Mouse (Mus musculus) testis, postnatal 14 days (tissue): ENCODE results near the gene Las1l.
"Not testable (repeated sequence)": the region's sequence is repeated elsewhere in the genome, so short reads cannot be mapped to it uniquely, and the experiment has no call there.

Experiments
- DNase-seq: peaks from one replicate; pipeline ENCODE4 v3.0.0; 2021; ENCODE audit warnings: low spot score

Las1l gene

DNA sequence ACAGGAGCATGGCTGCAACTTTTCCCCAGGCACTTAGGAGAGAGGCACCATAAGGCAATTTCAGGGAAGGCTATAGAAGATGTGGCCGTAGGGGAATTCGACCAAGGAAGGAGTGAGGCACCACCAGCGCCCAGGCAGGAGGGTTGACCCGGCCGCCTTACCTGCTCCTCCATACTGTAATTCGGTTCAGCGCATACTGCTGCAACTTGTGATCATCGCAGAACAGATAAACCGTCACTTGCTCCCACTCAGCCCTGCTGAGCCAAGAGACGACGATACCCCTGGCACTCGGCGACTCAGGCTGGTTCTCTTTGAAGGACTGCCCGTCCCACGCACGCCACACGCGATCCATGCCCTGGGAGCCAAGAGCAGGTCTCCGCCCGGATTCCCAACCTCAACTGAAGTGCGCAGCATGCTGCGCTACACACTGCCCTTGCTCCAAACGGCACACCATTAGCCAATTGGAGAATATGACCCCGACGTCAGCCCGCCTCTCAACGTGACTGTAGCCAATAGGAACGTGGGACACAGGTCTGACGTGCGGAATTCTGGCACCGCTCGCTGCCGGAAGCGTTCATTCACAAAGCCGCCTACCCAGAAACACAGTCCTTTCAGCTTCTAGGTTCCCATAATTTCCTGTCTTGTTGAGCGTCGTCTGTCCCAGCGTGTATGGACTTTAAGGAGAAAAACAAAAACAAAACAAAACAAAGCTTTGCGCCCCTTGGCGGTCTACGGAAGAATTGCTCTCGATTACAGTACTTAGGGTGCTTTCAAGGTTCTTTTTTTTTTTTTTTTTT, at the start of gene Las1l:
Gene Las1l, minus strand, starts transcription at position 466 of the 797 bp plus-strand sequence.
- DNase-seq, result peak; percentile 92

DNA sequence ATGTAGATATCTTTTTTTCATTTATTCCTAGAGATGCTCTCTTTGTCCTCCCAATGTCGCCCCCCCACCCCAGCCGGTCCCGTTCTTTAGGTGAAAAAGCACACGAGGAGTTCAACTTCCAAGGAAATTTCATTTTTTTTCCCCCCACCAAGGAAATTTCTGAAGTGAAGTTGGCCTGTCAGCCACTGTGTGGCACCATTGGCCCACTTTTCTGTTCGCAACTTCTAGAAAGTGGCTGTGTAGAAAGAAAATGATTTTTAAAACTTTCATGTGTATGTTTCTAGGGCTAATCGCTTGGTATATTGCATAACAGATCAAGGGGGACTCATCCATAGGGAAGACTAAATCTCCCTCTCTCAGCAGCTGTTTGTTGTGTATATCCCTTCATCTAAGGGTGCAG, 49.6 kb upstream of the Las1l start:
- no peak for DNase-seq

DNA sequence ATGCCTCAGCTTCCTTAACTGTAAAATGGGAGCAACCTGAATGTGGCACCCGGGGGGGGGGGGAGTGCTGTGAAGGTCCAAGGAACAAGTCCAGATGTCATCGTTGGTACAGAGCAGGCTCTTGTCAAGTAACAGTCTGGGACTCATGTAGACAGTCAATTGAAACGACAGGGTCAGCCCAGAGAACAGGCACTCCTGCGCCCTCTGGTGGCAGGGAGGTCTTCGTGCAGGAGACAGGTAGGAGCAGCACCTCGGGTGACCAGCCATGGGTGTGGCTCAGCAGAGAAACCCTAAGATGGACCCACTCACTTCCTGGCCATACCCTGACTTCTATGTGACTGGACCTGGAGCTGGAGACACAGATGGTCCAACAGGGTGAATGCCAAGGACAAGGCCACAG, 42.8 kb upstream of the Las1l start:
- peak; percentile 12 for DNase-seq

DNA sequence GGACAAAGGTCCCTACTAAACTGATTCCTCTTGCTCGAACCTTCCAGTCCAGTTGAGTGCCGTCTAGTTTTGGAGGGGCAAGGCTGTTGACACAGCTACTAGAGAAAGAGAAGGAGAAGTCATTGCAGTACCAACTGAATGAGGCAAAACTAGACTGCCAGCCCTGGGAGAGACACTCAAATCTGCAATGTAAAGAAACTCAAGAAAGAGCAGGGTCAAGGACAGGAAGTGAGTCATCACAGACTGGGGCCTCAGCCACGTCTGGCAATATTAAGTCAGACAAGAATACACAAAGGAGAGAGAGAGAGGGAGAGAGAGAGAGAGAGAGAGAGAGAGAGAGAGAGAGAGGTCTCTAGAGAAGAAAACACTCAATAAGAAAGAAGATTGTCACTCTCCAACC, 36.4 kb upstream of the Las1l start:
- DNase-seq, result no peak

DNA sequence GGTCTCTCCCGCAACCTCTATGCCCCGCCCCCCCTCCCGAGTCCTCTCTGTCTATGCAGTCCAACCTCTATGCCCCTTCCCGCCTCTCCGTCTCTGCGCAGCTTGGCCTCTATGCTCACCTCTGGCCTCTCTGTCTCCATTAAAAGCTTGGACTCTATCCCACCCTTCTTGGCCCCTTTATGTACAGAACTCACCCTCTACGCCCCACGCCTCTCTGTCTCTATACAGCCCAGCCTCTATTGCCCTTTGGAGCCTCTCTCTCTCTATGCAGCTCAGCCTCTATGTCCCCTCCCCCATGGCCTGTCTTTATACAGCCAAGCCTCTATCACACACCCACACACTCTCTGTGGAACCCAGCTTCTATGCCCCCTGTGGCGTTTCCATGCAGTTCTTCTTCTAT, 13.2 kb upstream of the Las1l start:
- no peak for DNase-seq

DNA sequence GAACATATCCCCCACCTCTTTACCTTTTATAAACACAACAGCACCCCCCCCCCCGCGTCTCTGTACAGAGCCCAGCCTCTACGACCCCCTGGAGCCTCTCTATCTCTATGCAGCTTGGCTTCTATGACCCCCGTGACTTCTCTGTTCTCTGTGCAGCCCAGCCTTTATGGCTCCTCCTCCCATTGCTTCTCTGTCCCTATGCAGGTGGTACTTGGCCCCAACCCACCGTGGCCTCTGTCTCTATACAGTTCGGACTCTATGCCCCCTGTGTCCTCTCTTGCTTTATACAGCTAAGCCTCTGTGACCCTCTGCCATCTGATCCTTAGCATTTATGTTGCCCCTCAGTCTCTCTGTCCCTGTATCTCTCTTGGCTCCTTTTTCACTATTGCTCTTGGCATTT, 12.4 kb upstream of the Las1l start:
- DNase-seq, result no peak

DNA sequence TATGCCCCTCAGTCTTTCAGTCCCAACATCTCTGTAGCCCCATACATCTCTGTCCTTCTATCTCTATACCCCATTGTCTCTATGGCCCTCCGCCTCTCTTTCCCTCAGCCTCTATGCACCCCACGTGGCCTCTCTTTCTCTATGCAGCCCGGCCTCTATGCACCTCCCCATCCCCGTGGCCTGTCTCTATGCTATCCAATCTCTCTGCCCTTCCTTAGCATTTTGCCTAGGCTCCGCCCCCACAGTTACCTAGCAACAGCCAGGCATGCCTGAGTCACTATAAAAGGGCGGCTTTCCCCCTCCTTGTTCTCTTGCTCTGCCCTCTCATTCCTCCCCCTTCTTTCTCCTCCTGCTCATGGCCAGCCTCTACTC, 11.8 kb upstream of the Las1l start:
- peak; percentile 87 for DNase-seq

DNA sequence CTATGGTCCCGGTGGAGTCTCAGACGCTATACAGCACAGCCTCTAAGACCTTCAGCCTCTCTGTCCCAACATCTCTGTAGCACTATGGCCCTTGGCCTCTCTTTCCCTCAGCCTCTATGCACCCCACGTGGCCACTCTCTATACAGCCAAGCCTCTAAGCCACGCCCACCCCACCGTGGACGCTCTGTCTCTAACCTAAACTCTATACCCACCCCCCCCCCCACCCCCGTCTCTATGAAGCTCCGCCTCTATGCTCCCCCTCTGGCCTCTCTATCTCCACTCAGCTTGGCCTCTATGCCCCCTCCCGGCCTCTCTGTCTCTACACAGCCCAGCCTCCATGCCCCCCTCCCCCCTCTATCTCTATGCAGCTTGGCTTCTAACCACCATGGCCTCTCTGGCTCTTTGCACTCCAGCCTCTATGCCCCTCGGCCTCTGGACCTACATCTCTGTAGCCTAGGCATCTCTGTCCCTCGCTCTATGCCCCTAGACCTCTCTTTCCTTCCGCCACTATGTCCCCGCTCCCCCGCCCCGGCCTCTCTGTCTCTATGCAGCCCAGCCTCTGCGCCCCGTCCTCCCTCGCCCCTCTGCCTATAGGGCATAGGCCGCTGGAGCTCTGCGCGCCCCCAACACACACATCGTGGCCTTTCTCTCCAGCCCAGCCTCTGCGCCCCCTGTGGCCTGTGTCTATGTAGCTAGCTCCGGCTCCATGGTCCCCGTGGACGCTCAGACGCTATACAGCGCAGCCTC, 11.3 kb upstream of the Las1l start:
- DNase-seq, result peak; percentile 83

DNA sequence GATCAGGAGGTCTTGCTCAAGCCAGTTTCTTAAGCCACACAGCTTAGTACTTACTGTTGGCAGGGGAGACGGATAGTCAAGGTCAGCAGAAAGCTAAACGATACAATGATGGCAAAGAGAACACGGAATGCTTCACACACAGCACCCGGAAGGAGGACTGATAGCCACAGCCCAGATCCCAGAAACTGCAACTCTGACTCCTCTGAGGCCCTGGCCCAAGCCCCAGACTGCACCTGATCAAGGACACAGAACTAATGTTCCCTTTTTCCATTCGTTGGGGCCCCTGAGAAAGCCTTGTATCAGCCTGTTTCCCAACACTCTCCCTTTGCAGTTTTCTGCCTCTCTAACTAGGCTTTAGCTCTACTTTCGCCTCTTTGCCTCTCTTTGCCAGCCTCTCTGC, 8.3 kb upstream of the Las1l start:
- peak; percentile 58 for DNase-seq

DNA sequence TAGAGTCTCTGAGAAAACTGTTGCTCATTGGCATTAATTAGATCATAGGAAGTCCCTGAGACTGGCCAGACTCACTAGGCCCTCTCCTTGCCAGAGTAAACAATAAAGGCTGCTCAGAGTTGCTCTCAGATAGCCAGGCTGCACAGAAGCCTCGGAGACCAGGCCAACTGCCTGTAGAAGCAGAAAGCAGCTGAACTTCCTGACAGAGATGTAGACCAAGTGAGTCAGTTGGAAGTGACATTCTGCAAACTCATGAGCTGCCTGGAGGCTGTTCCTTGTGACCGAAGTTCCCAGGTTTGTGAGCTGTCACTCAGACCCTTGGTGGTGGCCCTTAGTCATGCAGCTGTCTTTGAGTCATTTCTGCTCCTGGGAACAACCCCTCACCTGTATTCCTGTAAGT, 6.6 kb upstream of the Las1l start:
- no peak for DNase-seq

DNA sequence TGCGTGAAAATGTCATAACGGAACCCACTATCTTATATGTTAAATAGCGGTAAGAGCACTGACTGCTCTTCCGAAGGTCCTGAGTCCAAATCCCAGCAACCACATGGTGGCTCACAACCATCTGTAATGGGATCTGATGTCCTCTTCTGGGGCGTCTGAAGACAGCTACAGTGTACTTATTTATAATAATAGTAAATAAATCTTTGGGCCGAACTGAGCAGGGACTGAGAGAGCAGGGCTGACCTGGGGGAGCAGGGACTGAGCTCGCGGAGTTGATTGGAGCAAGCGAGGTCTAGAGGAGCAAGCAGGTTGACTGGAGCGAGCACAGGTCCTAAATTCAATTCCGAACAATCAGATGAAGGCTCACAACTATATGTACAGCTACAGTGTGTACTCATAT, 699 bp upstream of the Las1l start:
- DNase-seq, result not testable (repeated sequence)

DNA sequence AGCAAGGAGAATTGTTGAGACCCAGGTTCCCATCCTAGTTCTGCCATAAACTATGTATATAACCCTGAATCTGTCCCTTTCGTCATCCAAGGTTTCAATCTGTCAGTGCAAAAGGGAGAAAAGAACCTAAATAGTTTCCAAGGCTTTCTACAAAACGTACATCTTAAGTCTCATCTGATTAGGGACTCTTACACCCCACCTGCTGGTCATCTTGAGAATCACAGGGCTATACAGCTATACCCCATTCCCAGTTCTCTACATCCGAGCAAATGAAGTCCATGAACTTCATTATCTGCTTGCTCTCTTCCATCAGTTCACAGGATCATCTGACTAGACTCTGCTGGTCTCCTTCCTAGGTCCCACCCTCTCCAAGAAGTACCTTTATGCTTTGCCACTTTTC, 6.0 kb downstream of the Las1l start:
- no peak for DNase-seq

DNA sequence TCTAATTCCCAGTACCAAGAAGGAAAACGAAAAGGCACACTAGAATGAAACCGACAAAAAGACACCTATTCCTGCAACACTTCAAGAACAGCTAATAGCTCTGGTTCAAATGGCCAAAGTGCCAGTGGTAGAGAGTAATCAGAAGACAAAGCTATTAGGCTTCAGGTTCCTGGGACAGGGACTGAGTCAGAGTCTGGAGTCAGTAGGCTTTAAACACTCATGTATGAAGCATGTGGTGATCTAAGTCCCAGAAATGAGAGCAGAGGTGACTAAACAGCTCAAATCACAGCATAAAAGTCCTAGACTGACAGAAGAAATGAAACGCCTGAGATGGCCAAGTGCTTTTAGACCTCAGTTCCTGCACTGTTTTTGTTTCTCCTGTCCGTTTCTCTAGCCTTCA, 8.6 kb downstream of the Las1l start:
- DNase-seq, result no peak

DNA sequence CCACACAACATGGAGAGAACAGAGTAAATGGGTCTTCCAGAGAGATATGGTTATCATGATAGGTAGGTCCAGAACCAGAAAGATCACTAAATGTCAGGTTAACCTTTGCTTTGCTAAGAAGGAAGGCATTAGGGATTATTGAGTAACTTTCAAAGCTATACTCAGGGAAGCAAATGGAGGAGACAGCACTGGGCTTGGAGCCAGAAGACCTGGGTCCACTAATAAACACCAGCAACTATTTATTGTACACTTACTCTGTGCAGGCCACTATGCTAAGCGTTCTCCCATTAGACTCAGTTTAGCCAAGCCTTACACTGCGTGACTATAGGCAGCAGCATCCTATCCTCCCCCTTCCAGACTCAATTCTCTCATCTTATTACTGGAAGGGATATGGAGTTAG, 11.3 kb downstream of the Las1l start:
- no peak for DNase-seq

DNA sequence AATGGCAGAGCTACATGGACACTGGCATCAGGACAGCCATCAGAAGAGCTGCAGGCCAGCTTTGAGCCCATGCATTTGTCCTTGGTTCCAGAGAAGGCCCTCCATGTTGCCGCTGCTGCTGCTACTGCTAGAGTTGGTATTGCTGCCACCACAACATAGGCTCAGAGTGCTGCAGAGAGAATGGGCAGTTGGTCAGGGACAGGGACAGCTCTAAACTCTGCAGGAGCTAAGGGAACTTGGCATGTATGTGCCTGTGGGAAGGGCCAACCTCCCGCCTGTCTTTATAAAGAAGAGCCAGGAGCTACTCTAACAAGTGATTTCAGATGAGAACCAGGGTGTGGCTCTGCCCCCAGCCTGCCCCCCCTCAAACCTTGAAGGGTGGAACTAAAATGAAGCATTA, 21.3 kb downstream of the Las1l start:
- no peak for DNase-seq

DNA sequence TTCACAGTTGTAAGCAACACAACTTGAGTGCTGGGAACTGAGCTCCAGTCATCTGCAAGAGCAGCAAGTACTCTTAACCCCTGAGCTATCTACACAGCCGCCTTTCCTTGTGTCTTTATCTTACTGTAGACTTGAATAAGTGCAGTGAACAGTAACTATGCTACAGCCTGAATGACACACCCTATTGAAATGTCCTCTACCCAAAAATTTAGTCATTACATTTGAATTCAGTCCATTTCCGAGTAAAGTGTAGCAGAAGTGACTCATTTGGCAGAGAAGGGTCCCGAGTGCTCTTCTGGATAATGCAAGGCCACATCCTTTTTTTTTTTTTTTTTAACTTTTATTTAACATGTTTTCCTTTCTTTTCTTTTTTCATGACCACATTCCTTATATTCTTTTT, 54.0 kb downstream of the Las1l start:
- no peak for DNase-seq
